Mouse (Mus musculus) hindbrain, embryonic 15.5 days (tissue): ENCODE data around the gene Cmip. TPM values are rescaled to one million over a fixed set of nuclear protein-coding genes. Genes with fewer than 3 reads are reported as not detected.
A peak's percentile ranks its signal among the peaks of the same experiment; 100 is the strongest.

Experiments
- ATAC-seq: fragments of 200-750 bp; cut with Nextera tagmentation; 2 replicates; pipeline ENCODE4 v1.8.0; 2017; ENCODE audit warnings: low read depth, moderate number of reproducible peaks, moderate TSS enrichment; ENCODE audit not compliant: low FRiP score
- H3K27ac ChIP-seq: fragments of 300-500 bp; sonication (generic); replicated peaks from 2 replicates; pipeline ENCODE4 v1.5.1; 2015; ENCODE audit warnings: mild to moderate bottlenecking, inconsistent platforms
- H3K27me3 ChIP-seq: fragments of 300-500 bp; sonication (generic); 2 replicates; pipeline ENCODE4 v1.6.1; 2015; ENCODE audit warnings: control low read depth, inconsistent platforms
- H3K36me3 ChIP-seq: fragments of 300-500 bp; sonication (generic); 2 replicates; pipeline ENCODE4 v1.6.1; 2015; ENCODE audit warnings: control low read depth, inconsistent platforms
- H3K4me1 ChIP-seq: fragments of 300-500 bp; sonication (generic); replicated peaks from 2 replicates; pipeline ENCODE4 v1.6.1; 2015; ENCODE audit warnings: control low read depth, inconsistent platforms
- H3K4me2 ChIP-seq: fragments of 300-500 bp; sonication (generic); 2 replicates; pipeline ENCODE4 v1.6.1; 2015; ENCODE audit warnings: moderate library complexity, mild to moderate bottlenecking, inconsistent platforms
- H3K4me3 ChIP-seq: fragments of 300-500 bp; sonication (generic); 2 replicates; pipeline ENCODE4 v1.5.1; 2015; ENCODE audit warnings: mild to moderate bottlenecking, inconsistent platforms
- H3K9ac ChIP-seq: fragments of 300-500 bp; sonication (generic); 2 replicates; pipeline ENCODE4 v1.6.1; 2015; ENCODE audit warnings: inconsistent platforms
- H3K9me3 ChIP-seq: fragments of 300-500 bp; sonication (generic); 2 replicates; pipeline ENCODE4 v1.6.1; 2016; ENCODE audit warnings: control low read depth, inconsistent platforms
- WGBS: fragments of 180-500 bp; shearing (Covaris S2); methylation state at CpG from one replicate; pipeline ENCODE4 v1.1.7; 2015; 5-methylcytosine and 5-hydroxymethylcytosine counted together
- polyA plus RNA-seq: library from polyadenylated mRNA; unstranded; fragments of >200 nt; fragmentation: Nextera tagmentation; extraction: Ambion mirVana; gene quantifications from 2 replicates; pipeline ENCODE4 v1.2.1, GENCODE M21; 2015

Cmip gene
- polyA plus RNA-seq, 1 experiment from 2014 or later, result 203 TPM

- WGBS, result 91% methylated on average over 10 of the region's 10 CpGs
- Histone ChIP-seq H3K27ac (0 out of 2 replicates have a peak overlapping the region, but pooled peaks have one; percentile 28), H3K4me2 (no peak overlapping the region), H3K9ac (no peak overlapping the region), H3K4me3 (no peak overlapping the region), H3K4me1 (peaks cover 71% of the 10 kb centered on the region), H3K36me3 (no peaks in the 10 kb centered on the region), H3K9me3 (no peaks in the 10 kb centered on the region), H3K27me3 (no peaks in the 10 kb centered on the region)
- ATAC-seq, result no peak
Observed at GRCm38 (mm10) chr8:117320616-117321015, 63.8 kb downstream of the Cmip start.

GRCm38 (mm10) chr8:117321232-117321631 is 64.4 kb downstream of the Cmip start:
- WGBS, result 61% methylated on average over 15 of the region's 15 CpGs
- Histone ChIP-seq H3K36me3 (no peaks in the 10 kb centered on the region), H3K4me1 (peaks cover 65% of the 10 kb centered on the region), H3K9ac (no peak overlapping the region; the same call in 1 of the 2 replicates), H3K27ac (peak overlapping the region; percentile 78), H3K27me3 (no peaks in the 10 kb centered on the region), H3K4me2 (no peak overlapping the region), H3K9me3 (no peaks in the 10 kb centered on the region), H3K4me3 (no peak overlapping the region)
- no peak for ATAC-seq

- WGBS, result 14% methylated on average over 6 of the region's 6 CpGs
- Histone ChIP-seq H3K4me1 (peaks cover 66% of the 10 kb centered on the region), H3K9ac (no peak overlapping the region; the same call in 1 of the 2 replicates), H3K27ac (peak overlapping the region; percentile 78), H3K27me3 (no peaks in the 10 kb centered on the region), H3K4me3 (no peak overlapping the region), H3K36me3 (no peaks in the 10 kb centered on the region), H3K4me2 (peak overlapping the region; percentile 34), H3K9me3 (no peaks in the 10 kb centered on the region)
- ATAC-seq, result peak; percentile 83
Observed at GRCm38 (mm10) chr8:117322021-117322420, 65.2 kb downstream of the Cmip start.

- Histone ChIP-seq H3K4me2 (peak overlapping the region; percentile 34), H3K36me3 (no peaks in the 10 kb centered on the region), H3K9me3 (no peaks in the 10 kb centered on the region), H3K4me1 (peaks cover 69% of the 10 kb centered on the region), H3K27ac (peak overlapping the region; percentile 78), H3K9ac (no peak overlapping the region), H3K4me3 (no peak overlapping the region), H3K27me3 (no peaks in the 10 kb centered on the region)
- whole genome bisulfite sequencing, result 37% methylated on average over 8 of the region's 8 CpGs
- peak; percentile 19; the same call in 1 of the 2 replicates for ATAC-seq
Observed at GRCm38 (mm10) chr8:117322715-117323310, 65.9 kb downstream of the Cmip start.

GRCm38 (mm10) chr8:117324821-117325220 is 68.0 kb downstream of the Cmip start:
- Histone ChIP-seq H3K4me2 (no peak overlapping the region), H3K4me3 (no peak overlapping the region), H3K9ac (no peak overlapping the region), H3K36me3 (no peaks in the 10 kb centered on the region), H3K27me3 (no peaks in the 10 kb centered on the region), H3K27ac (no peak overlapping the region), H3K9me3 (no peaks in the 10 kb centered on the region), H3K4me1 (peaks cover 71% of the 10 kb centered on the region)
- ATAC-seq, result no peak
- WGBS, result 90% methylated on average over 9 of the region's 9 CpGs

- peaks cover 61% of the 10 kb centered on the region for H3K4me1 ChIP-seq
- no peaks in the 10 kb centered on the region for H3K27me3 ChIP-seq
- no peak overlapping the region for H3K27ac ChIP-seq
- no peaks in the 10 kb centered on the region for H3K36me3 ChIP-seq
- 90% methylated on average over 5 of the region's 5 CpGs for WGBS
- ATAC-seq, result no peak
- no peaks in the 10 kb centered on the region for H3K9me3 ChIP-seq
- H3K4me3 ChIP-seq, result no peak overlapping the region
- H3K4me2 ChIP-seq, result no peak overlapping the region
- no peak overlapping the region for H3K9ac ChIP-seq
Observed at GRCm38 (mm10) chr8:117326735-117327134, 69.9 kb downstream of the Cmip start.

GRCm38 (mm10) chr8:117327385-117327837 is 70.5 kb downstream of the Cmip start:
- Histone ChIP-seq H3K4me2 (no peak overlapping the region), H3K9ac (no peak overlapping the region), H3K9me3 (no peaks in the 10 kb centered on the region), H3K27ac (peak overlapping the region; percentile 39), H3K27me3 (no peaks in the 10 kb centered on the region), H3K4me1 (peaks cover 61% of the 10 kb centered on the region), H3K4me3 (no peak overlapping the region), H3K36me3 (no peaks in the 10 kb centered on the region)
- no peak for ATAC-seq
- WGBS, result 34% methylated on average over 7 of the region's 7 CpGs

- WGBS, result 75% methylated on average over 9 of the region's 9 CpGs
Observed at GRCm38 (mm10) chr8:117328758-117329157, 71.9 kb downstream of the Cmip start.

GRCm38 (mm10) chr8:117329167-117329566 is 72.3 kb downstream of the Cmip start:
- Histone ChIP-seq H3K27me3 (no peaks in the 10 kb centered on the region), H3K36me3 (no peaks in the 10 kb centered on the region), H3K4me1 (peaks cover 58% of the 10 kb centered on the region), H3K27ac (peak overlapping the region; percentile 40; the same call in 1 of the 2 replicates), H3K9ac (no peak overlapping the region), H3K9me3 (no peaks in the 10 kb centered on the region), H3K4me2 (no peak overlapping the region), H3K4me3 (no peak overlapping the region)
- 43% methylated on average over 9 of the region's 9 CpGs for WGBS
- no peak for ATAC-seq

More at GRCm38 (mm10) chr8:117328758-117329157, 71.9 kb downstream of the Cmip start:
- no peak overlapping the region for H3K9ac ChIP-seq
- H3K4me2 ChIP-seq, result no peak overlapping the region
- H3K27me3 ChIP-seq, result no peaks in the 10 kb centered on the region
- peaks cover 58% of the 10 kb centered on the region for H3K4me1 ChIP-seq
- no peaks in the 10 kb centered on the region for H3K36me3 ChIP-seq
- ATAC-seq, result no peak
- no peak overlapping the region for H3K4me3 ChIP-seq
- peak overlapping the region; percentile 40; the same call in 1 of the 2 replicates for H3K27ac ChIP-seq
- no peaks in the 10 kb centered on the region for H3K9me3 ChIP-seq

GRCm38 (mm10) chr8:117329903-117330302 is 73.0 kb downstream of the Cmip start:
- ATAC-seq, result no peak
- Histone ChIP-seq H3K4me2 (no peak overlapping the region), H3K9me3 (no peaks in the 10 kb centered on the region), H3K27ac (no peak overlapping the region; the same call in 1 of the 2 replicates), H3K36me3 (no peaks in the 10 kb centered on the region), H3K9ac (no peak overlapping the region), H3K4me1 (peaks cover 65% of the 10 kb centered on the region), H3K4me3 (no peak overlapping the region), H3K27me3 (no peaks in the 10 kb centered on the region)
- WGBS, result 43% methylated on average over 2 of the region's 2 CpGs

GRCm38 (mm10) chr8:117332229-117333010 is 75.6 kb downstream of the Cmip start:
- H3K27ac ChIP-seq, result no peak overlapping the region
- 83% methylated on average over 27 of the region's 27 CpGs for WGBS
- peaks cover 64% of the 10 kb centered on the region for H3K4me1 ChIP-seq
- no peak overlapping the region for H3K4me3 ChIP-seq
- H3K36me3 ChIP-seq, result no peaks in the 10 kb centered on the region
- H3K9ac ChIP-seq, result no peak overlapping the region
- no peaks in the 10 kb centered on the region for H3K27me3 ChIP-seq
- no peak overlapping the region for H3K4me2 ChIP-seq
- H3K9me3 ChIP-seq, result no peaks in the 10 kb centered on the region
- no peak for ATAC-seq

- Histone ChIP-seq H3K9ac (no peak overlapping the region), H3K27ac (no peak overlapping the region), H3K36me3 (no peaks in the 10 kb centered on the region), H3K9me3 (no peaks in the 10 kb centered on the region), H3K27me3 (no peaks in the 10 kb centered on the region), H3K4me2 (no peak overlapping the region), H3K4me1 (peaks cover 60% of the 10 kb centered on the region), H3K4me3 (no peak overlapping the region)
- 46% methylated on average over 6 of the region's 6 CpGs for WGBS
- ATAC-seq, result no peak
Observed at GRCm38 (mm10) chr8:117333619-117334018, 76.8 kb downstream of the Cmip start.
